Mouse (Mus musculus): ENCODE data around the gene Fibcd1.

- no peak for TF ChIP-seq POLR2A (IDR thresholded peaks at IDR 0.05; ENCODE audit: control insufficient read depth, low read depth, low read length)
- TF ChIP-seq CTCF (IDR thresholded peaks at IDR 0.05; ENCODE audit: control insufficient read depth, insufficient read depth, insufficient replicate concordance, low read depth, low read length) = no peak
Observed at GRCm38 (mm10) chr2:31857180-31857579, 11.4 kb upstream of the Fibcd1 start.

All from testis, adult 2 months (tissue).